Mouse (Mus musculus) lung, postnatal 0 days (tissue): ENCODE data around the gene Sdccag8.

Experiments
- CTCF ChIP-seq: IDR thresholded peaks from 2 replicates; pipeline ENCODE4 v1.5.1; 2016; ENCODE audit warnings: antibody characterized with exemption, mild to moderate bottlenecking
- EP300 ChIP-seq: IDR thresholded peaks from 2 replicates; pipeline ENCODE4 v1.6.1; 2016; ENCODE audit warnings: antibody characterized with exemption, mild to moderate bottlenecking, control low read depth

DNA sequence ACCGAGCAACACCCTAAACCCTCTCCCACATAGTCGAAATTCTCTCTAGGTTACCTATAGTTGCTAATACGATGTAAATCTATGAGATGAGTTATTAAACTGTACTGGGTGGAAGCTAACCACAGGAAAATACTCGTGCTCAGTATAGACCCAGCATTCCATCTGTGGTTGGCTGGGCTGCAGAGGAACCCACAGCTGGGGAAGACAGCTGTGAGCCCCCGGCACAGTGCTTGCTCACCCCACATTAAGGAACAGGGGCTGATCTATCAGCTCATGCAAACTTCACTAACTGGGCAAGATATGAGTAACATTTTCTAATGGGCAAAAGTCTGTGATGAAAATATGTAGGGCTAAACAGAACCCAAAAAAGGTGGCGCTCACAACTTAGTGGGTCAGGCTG is 135.6 kb downstream of the Sdccag8 start:
- no peak for TF ChIP-seq CTCF
- TF ChIP-seq EP300 = no peak
